Mouse (Mus musculus): ENCODE measurements at regions not wholly inside any gene's neighbourhood (a gene's known extent, or its start where the extent isn't known, plus 50 kb on each side); places are given as distances from the start of the nearest gene placed in this dataset.
A peak's percentile ranks its signal among the peaks of the same experiment; 100 is the strongest.

DNA sequence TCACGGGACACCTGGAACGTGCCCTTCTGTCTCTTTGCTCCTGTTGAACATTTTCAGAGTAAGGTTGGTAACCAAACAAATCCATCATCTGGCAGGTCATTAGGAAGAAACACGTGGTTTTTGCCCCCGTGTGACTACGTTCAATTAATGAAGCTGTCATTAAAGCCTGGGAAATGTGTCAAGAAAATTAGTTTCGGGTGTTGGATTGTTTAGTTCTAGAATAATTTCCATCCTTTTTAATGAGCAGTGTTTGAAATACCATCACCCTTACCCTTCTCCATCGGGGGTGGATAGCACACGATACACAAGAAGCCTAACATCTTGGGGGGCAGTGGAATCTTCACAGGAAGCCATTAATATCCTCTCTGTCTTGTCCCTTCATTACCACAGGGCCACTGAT, 107.7 kb downstream of the Far1 start:
- DNase-seq, result no peak

DNA sequence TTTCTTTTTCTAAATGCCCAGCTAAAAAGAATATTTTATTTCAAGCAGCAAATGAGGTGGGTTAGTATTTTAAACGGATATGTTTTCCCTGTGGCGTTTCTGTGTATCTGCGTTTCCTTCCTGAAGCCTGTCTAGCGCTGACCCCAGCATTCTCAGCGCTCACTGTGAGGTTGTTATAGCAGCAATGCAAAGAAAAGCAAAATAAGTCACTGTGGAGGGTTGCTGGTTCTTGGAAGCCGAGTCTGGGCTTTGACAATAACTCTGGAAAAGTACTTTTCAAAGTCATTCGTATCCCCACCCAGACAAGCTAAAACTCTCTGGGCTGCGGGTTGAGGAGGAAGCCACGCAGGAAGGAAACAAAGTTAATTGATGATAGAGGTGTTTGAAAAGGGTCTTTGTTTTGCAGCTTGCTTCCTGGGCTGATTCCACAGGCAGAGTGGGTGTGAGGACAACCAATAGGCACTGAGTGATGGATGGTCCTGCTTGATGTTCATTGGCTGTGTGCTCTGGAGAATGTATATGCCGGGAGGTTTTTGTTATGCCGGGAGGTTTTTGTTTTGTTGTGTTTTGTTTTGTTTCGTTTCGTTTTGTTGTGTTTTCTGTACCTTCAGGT, 108.4 kb downstream of the Far1 start:
- DNase-seq, result no peak

DNA sequence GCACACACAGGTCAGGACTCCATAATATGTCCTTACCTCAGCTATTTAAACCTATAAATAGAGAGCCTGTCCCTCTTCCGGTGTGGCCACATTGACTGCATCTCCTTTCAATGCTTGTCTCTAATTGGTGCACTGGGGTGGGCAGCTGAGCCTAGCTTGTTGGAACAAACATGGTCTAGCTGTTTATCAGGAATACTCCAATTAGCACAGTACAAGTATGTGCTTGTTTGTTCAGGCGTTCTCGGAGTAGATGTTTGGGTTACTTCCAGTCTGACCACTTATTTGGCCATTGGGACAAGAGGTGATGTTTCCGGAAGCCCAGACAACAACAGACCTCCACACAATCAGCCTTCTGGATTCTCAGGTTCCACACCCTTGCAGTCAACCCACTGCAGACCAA, 109.7 kb downstream of the Far1 start:
- DNase-seq, result no peak

DNA sequence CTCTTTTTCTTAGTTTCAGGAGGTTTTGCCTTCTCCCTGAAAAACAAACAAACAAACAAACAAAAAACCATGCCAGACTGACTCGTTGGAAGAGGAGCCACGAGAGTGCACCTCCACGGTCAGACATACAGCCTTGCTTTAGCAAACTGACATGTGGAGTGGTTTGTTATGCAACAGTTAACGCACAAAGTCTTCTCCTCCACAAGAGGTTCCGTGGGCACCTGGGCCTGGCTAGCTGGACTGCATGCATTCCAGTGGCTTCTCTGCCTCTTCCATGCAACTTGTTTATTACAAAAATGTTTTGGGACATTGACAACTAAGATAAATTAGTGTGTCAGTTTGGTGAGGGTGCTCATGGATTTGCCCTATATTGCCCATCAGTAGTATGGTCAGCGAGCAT, 110.3 kb downstream of the Far1 start:
- no peak for DNase-seq

DNA sequence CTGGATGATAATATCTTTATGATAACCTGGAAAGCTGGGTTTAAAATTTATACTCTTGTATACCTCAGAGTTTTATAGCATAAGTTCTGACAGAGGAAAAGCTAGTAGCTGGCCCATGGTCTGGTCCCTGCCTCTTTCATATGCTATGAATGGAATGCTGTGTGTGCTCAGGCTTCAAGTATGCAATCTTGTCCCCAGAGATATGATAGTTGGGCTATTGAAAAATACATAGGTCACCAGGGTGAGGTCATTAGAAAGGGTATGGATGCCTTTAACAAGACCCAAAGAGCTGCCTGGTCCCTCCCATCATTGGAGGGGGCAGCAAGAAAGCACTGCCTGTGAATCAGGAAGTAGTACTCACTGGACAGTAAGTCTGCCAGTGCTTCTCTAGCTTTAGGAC, 113.1 kb downstream of the Far1 start:
- DNase-seq, result no peak

DNA sequence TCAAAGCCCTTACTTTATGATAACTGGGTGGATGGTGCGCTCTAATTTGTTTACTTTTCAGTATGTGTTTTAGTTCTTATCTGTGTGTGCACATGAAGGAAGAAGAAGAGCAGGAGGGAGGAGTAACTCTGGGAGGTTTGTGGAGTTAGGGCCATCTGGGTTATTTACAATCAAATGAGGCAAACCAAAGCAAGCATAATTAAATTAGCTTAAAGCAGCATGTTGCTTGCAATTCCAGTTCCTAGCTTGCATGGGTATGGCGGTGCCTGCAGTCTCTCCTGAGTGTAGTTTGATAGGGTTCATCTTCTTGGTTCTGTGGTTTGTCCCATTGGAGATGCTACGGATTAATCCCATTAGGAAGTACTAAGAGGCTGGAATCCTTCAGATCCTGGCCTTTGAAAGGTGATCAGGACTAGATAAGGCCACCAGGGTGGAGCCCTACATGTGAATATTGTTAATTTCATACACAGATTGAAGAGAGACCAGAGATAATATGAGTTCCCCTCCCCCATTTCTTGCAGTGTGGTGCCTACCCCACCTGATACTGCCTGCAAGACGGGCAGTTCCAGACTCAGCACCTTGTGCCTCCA, 123.5 kb downstream of the Far1 start:
- DNase-seq, result no peak

DNA sequence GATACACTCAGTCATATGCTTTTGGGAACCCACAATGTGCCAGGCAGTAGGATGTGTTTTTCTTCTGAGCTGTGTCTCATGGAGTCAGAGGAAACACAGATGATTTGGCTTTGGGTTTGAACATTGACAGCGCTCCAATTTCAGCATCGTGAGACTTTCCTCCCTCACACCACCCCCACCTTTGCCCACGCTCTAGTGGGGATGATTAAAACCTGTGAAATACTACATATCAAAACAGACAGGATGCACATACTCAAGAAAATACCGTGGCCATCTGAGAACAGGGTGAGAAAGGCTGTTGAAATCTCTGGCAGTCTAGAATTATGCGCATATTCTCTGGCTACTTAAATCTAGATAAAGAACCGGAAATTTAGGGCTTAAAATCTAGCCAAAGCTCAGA, 124.5 kb downstream of the Far1 start:
- no peak for DNase-seq

DNA sequence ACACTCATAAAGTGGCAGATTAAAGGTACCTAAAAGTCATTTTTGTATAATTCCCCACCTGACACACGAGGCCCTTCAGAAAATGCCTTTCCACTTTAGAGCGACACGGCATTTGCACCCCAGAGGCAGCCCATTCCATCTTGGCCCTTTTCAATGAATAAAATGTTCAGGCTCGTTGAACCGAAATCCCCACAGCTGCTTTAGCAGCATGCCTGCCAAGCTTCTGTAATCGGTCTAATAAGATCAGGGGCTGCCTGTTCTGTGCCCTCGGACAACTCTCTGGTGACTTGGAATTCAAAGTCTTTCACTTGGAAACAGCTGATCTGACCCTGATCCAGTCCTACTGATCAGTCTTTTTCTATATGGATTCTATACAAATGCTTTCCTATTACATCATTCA, 123.3 kb upstream of the Spon1 start:
- DNase-seq, result no peak

DNA sequence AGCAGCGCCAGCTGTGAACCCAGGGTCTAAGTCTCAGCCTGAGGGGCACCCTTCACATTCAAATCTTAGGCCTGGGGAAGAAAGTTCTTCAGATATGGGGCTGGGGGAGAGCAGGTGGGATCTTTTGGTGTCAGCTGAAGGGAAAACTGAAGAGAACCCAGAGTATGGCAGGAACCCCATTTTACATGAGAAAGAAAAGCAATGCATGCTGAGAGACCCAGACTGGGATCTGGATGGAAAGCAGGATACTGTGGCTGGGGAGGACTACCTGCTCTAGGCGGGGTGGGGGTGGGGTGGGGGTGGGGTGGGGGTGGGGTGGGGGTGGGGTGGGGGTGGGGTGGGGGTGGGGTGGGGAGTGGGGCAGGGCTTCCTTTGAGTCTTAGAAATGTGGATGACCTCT, 115.2 kb upstream of the Spon1 start:
- no peak for DNase-seq

DNA sequence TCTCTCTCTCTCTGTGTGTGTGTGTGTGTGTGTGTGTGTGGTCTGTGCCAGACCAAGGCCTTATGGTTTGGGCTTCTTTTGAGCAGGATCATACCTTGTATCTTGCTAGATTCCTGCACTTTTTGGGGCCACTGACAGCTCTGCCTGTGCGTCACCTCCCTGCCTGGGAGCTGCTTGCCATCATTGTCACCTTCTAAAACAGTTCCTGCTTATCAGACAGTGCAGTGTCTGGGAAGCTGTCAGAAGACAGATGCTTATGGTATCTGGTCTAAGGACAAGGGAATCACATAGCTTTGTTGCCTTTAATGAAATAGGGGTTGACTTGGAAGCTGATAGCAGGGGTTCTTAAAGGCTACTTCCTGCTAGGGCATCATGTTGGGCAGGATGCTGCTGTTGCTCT, 114.1 kb upstream of the Spon1 start:
- no peak for DNase-seq

DNA sequence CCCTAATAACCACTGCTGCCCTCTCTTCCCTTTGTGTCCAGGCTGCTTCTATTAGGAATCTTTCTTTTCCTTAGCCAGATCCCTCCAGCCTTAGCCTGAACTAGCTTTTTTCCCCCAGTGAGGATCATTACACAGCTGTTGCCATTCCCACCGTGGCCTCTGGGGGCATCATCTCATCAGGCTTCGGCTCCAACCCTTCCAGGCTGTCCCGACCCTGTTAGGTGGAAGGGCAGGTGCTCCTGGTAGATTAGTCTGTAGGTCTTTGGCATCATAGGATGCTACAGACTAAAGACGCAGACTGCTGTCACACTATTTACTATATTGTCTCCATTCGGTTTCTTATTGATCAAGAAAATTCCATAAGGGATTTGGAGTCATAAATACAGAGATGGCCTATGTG, 112.7 kb upstream of the Spon1 start:
- DNase-seq, result peak; percentile 36

DNA sequence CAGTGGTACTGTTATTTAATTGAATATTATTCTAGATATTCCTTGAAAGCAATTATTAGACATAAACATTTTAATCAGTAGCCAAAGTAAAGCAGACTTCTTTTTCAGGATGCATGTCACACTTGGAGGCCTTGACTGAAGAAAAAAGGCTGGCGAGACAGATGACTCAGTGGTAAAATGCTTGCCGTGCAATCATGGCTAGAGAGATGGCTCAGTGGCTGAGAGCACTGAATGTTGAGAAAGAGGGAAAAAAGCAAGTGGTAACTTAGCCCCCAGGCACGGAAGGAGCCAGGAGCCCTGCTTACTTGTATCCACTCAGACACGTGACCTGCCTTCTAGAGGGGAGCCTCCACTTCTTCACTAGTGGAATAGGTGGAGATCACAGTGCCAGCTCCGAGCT, 110.5 kb upstream of the Spon1 start:
- DNase-seq, result no peak

DNA sequence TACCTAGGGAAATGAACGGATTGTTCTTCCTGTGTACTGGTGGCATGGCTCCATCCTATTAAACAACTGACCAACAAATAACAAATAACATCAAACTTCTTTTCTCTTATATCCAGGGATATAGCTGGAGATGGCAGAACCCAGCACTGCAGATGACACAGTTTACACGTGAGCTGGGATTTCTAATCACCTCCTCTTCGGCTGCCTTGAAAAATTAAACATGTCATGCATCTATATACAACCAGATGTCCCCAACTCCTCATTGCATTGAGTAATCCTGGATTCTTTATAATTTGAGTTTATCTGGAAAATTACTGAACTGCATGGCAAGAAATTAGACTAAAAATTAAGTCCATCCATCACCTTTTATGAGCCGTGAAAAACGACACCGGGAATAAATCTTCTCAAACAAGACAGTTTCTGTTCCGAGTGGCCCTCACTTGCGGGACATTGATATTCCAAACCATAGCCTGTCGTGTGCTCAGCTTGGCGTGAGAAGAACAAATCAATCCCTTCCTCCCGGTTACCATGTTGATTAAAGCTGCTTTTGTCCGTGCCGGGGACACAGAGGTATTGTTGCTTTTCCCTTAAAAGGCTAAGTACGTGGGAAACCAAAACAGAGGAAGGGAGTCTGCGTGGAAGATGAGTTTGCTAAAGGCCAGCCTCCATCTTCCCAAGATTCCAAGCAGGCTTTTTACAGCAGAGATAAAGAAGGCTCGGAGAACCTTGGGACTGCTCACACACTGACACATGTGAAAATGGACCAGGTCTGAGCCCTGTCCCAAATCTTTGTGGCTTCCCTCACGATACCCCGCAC, 92.8 kb upstream of the Spon1 start:
- DNase-seq, result no peak

DNA sequence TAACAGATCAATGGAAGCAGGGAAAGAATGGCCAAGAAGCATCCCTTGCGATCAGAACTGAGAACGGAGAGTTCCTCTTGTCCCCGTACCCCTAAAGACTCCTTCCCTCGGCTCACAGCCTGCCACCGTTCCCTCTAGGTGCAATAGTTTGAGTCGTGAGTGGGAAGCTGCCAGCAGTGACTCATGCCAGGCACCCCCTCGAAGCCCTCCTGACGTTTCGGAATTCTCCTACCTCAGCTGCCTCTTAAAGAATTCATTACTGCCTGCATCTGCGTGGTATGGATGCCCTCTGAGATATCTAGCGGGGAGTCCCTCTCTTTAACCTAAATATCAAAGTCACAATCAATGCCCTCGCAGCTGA, 92.2 kb upstream of the Spon1 start:
- DNase-seq, result no peak

DNA sequence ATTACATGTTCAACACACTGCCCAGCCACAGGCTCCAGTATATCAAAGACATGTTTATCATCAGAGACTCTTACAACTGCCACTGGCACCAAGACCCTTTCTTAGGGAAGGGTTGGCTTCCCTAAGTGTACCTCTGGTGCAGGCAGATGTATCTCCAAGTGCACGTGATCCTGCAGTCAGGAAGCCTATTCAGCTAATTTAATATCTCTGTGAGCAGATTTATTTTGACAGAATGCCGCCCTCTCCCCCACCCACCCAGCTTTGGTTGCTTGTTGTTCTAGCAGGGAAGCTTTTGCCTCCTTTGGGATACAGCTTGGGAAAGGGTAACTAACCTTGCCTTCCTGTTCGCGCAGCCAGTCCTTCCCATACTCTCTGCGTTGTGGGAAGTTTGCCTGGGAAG, 83.5 kb upstream of the Spon1 start:
- DNase-seq, result no peak

DNA sequence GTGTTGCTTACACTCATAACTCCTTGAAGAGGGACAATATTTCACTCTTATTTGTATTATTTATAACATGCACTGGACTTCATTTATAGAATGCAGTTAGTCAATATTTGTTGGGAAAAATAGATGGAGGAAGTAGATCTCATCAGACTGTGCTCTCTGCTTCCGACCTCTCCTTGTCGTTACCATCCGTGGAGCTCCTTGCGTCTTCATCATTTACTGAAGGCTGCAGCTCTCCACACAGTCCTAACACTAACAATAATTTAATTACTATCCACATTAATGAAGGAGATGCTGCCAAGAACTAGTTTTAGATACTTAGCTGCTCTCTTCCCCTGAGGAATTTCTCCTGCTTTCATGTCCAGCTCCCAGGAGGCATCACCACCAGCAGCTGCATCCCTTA, 80.4 kb upstream of the Spon1 start:
- DNase-seq, result no peak

DNA sequence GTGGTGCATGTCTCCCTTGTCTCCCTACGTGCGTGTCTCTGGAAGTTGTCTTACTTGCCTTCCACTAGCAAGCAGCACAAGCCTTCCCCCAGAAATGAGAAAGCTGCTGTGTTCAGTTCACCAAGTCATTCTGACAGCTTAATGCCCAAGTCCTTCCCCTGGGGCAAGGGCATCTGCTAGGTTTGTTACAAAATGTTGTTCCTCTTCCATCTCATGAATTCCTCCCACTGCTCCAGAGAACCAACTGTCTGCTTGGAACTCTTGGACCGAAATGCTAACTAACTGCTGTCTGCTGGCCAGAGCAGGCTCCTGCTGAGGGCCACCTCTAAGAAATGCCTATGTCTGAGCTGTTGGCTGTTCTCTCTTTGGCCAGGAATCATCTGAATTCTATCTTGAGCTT, 79.3 kb upstream of the Spon1 start:
- DNase-seq, result no peak

DNA sequence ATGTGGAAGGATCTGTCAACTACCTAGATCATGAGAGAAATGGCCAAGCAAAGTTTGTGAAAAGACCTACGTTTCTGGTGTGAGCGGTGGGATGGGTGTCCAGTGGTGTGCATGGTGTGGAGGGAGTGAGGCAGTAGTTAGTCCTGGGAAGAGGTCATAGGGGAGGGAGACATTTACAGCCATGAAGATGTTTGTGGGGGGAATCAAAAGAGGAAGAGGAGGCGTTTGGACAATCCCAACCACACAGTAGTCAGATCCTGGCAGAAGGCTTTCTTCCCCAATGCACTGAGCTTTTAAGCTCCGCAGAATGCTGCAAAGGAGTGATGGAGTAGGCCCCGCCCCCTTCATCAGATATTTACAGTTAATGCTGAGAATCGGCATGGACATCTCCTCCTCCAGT, 78.2 kb upstream of the Spon1 start:
- DNase-seq, result no peak

DNA sequence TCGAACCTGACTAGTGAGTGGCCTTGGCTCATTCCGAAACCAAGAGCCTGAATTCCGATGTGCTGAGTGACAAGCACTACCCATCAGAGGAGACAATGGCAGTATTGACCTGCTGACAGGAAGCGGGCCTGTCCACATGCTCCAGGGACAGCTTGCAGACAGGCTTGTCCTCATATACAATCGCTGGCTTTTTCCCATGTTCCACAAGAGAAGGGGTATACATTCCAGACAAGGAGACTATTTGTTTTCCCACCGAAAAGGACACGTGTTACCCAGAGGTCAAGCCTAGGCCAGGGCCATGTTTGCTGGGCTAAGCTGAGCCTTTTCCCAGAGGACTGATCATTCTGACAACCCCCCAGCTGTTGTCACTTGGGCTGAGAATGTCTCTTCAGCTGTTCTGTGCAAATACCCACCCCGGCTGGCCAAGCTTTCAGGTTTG, 77.5 kb upstream of the Spon1 start:
- DNase-seq, result no peak

DNA sequence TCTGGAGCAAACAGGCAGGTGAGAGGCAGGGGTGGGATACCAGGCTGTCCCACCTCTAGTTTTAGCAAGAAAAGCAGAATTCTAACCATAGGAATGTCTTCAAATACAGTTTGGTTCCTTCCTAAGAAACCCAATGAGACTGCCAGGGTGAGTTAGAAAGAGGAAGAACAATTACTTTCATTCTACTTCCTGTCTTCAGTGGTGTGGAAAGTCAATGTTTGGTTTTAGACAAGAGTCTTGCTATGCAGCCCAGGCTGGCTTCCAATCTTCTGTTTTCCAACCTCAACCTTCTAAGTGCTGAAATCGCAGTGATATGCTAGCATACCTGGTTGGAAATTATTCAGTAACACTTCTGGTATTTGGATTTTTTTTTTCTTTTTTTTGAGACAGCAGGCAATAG, 77.1 kb upstream of the Spon1 start:
- DNase-seq, result no peak

DNA sequence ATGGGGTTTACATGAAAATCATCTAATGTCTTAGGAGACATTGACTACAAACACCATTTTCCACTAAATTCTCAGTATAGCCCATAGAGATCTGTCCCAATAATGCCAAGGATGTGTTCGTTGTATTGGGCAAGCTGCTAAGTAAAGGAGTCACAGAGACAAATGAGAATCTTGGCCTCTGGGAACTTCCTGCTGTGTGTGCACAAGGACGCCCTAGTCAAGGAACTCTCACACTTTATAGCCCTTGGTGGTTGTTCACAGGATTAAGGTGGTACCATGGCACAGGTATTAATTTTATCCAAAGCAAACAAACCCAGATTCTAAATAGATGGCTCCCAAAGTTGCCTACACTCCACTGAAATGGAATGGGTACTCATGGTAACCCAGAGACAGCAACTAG, 76.7 kb upstream of the Spon1 start:
- DNase-seq, result no peak

DNA sequence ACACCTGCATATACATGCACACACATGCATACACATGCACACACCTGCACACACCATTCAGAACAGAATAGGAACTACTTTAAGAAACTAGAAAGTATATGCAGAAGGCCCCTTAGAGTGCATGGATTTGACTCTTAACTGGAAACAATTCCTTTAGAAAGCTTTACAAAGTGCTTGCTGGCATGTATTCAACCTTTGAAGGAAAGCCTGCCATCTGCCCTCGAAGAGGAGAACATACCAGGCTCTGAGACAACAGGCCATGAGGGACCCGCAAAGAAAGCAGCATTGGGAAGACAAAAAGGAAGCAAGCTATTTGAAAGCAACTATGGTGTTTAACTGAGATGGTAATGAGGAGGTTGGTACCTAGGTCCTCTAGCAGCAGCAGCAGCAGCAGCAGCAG, 74.0 kb upstream of the Spon1 start:
- no peak for DNase-seq

DNA sequence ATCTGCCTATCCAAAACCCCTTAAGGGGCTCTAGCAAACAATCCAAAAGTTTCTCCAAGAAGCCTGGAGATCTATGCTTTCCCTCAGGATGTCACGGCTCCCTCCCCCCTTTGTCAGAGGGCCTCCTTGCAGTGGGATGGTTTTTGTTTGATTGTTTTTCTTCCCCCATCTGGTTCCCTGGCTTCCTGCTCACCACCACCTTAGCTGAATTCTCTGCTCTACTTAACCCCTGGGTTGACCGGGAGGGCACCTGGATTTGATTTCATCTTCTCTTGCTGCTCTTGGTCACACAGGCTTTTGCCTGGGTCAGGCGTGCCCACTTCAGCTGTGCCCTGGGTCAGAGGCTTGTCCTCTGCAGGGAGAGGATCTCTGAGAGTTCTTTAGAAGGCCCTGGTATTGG, 72.3 kb upstream of the Spon1 start:
- DNase-seq, result no peak

DNA sequence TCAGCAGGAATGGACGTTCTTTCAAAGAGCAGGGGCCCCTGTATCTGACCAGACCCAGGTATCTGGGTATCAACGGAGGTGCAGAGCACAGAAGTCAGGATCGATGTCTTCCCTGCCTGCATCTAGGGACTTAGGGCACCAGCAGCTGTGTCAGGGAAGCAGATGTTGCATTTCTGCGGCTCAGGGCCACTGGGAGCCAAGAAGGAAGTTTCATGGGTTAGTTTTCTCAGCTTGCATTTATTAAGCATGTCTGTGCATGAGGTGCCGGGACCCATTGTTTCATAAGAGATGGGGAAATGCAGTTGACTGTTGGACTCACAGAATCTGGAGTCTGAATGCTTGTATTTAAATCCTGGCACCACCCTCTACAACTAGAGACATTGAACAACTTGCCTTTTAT, 71.3 kb upstream of the Spon1 start:
- DNase-seq, result no peak

DNA sequence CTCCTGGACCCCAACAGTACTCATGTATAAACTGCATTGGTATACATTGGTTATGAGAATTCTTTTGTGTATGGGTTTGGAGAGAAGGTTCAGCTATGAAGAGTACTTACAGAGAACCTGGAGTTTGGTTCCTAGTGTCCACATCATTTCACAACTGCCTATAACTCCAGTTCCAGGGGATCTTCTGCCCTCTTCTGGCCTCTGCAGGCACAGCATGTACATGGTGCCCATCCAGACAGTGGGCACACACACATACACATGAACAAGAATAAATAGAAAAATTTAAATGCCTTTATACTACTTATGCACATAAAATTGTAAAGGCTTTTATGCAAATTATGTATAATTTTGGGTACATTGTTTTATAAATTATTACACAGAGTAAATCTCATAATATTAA, 59.9 kb upstream of the Spon1 start:
- DNase-seq, result no peak

Data from cerebellum, adult 9-11 months (tissue).